ENCODE assay signal across 8 mouse cellular contexts in genomic region chr16:95990462-95991121, GRCm38 (mm10). TPM values are rescaled to one million over a fixed set of nuclear protein-coding genes. Genes with fewer than 3 reads are reported as not detected.
DNase-seq lines count a peak whose midpoint lies in the region; ATAC-seq lines count a peak whose summit lies in the region.

Gene Psmg1, minus strand, starts transcription at chr16:95990960.

- no peaks in the 10 kb centered on the region for H3K36me3 ChIP-seq in hindbrain, embryonic 11.5 days (ENCODE audit: control insufficient read depth, insufficient read depth, low read length)

- H3K27me3 ChIP-seq in hindbrain, embryonic 11.5 days (ENCODE audit: control insufficient read depth, insufficient read depth, low read length), result no peaks in the 10 kb centered on the region

- H3K4me2 ChIP-seq in hindbrain, embryonic 11.5 days (replicated peaks; ENCODE audit: low read depth, low read length), result peak within 1 kb of the TSS; percentile 73

- WGBS in hindbrain, embryonic 11.5 days, result under 1% methylated on average over 60 of the region's 62 CpGs

- H3K9ac ChIP-seq in hindbrain, embryonic 11.5 days (ENCODE audit: low read depth, low read length), result peak within 1 kb of the TSS; percentile 81

- DNase-seq in MN1 (ENCODE audit: low spot score), result peak; percentile 94
- DNase-seq in cerebellum, adult 9-10 months, result peak; percentile 97
- DNase-seq in frontal cortex, adult 2 months (ENCODE audit: extremely low spot score in 1 of 2, low spot score in 1 of 2), result peak; percentile 88 to 97
- peak; percentile 98 for DNase-seq in hindbrain, embryonic 11.5 days (ENCODE audit: low spot score)
- peak; percentile 99 for DNase-seq in layer of hippocampus, postnatal 10 days (ENCODE audit: low spot score in 2 of 2)
- DNase-seq in lung, postnatal 10 days, result peak; percentile 96
- peak; percentile 98 for DNase-seq in ovary, postnatal 36 days (ENCODE audit: low spot score)
- DNase-seq in thymus, postnatal 25 days, result peak; percentile 99

- H3K27ac ChIP-seq in hindbrain, embryonic 11.5 days (ENCODE audit: low read depth, low read length), result peak within 1 kb of the TSS; percentile 83

- H3K4me3 ChIP-seq in hindbrain, embryonic 11.5 days (ENCODE audit: low read depth, low read length), result peak within 1 kb of the TSS; percentile 80

- ATAC-seq in hindbrain, embryonic 11.5 days (ENCODE audit: low FRiP score), result peak; percentile 95

- H3K4me1 ChIP-seq in hindbrain, embryonic 11.5 days (replicated peaks; ENCODE audit: control insufficient read depth, insufficient read depth, low read length), result no peaks in the 10 kb centered on the region

- no peaks in the 10 kb centered on the region for H3K9me3 ChIP-seq in hindbrain, embryonic 11.5 days (ENCODE audit: control insufficient read depth, low read length)

RNA-seq across cellular contexts. Expression of gene Psmg1, which starts in this region (rescaled TPM):
- polyA plus RNA-seq in frontal cortex, adult 2 months (2012; rRNA removed), result 25.0 and 26.4 TPM in 2 replicates
- polyA plus RNA-seq in hindbrain, embryonic 11.5 days (2014; fragmentation: Nextera tagmentation; extraction: Ambion mirVana), result 90.0 and 94.2 TPM in 2 replicates
- 10 to 100 TPM; 20.1 to 23.3 TPM for total RNA-seq in layer of hippocampus, postnatal 10 days (2021)

Comparison
In these comparisons a context has a peak if more than half of its experiments do, and no peak if none do; other contexts are left out.
1. Peak in every context shown above with its lines: DNase-seq, ATAC-seq, H3K4me3 ChIP-seq and H3K27ac ChIP-seq.